Mouse (Mus musculus): ENCODE measurements around the gene Ppp1r12b. TPM values are rescaled to one million over a fixed set of nuclear protein-coding genes. Genes with fewer than 3 reads are reported as not detected.
A peak's percentile ranks its signal among the peaks of the same experiment; 100 is the strongest.

The Ppp1r12b gene
- polyA plus RNA-seq, 1 experiment from 2014 or later = 12.2 TPM

DNA sequence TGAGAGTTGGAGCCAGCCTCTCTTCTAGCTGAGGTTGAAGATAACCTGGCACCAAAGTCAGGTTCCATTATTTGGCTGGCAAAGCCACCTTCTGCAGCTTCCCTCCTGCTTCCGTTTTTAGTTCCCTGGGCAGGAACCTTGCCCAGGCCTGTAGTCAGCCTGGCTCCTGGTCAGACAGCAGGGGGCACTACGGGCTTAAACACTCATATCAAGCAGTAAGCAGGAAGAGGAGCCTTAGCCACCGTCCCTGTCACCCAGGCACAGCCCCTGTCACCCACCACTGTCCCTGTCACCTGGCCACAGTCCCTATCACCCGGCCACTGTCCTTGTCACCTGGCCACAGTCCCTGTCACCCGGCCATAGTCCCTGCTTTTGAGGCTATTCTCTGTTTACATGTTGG lies 230.5 kb downstream of the Ppp1r12b start:
- Histone ChIP-seq H3K27ac (no peak overlapping the region), H3K9ac (no peak overlapping the region), H3K4me3 (replicated peaks) (no peak overlapping the region), H3K4me1 (no peaks in the 10 kb centered on the region), H3K9me3 (no peaks in the 10 kb centered on the region), H3K4me2 (no peak overlapping the region), H3K36me3 (replicated peaks) (no peaks in the 10 kb centered on the region), H3K27me3 (peaks cover 4% of the 10 kb centered on the region; the same call in 1 of the 2 replicates)
- 59% methylated on average over 5 of the region's 5 CpGs for WGBS
- ATAC-seq (ENCODE audit: low FRiP score) = no peak

DNA sequence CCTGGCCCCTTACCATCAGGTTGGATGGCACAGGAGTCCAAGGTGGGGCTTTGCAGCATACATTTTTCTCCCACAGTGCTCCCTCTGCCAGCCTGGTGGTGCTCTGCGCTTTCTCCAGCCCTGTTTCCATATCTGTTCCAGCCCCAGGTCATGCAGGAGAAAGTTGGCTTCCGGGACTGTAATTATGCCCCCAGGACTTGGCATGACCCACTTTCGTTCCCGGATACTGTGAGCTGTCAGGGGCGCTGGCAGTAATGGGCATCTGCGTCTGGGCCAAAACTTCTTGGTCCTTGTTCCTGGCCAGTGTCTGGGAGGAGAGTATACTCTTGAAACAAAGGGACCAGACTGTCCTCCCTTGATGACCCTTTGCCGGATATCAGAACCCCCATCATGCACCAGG lies 232.9 kb downstream of the Ppp1r12b start:
- no peak overlapping the region for H3K9ac ChIP-seq
- peaks cover 6% of the 10 kb centered on the region; the same call in 1 of the 2 replicates for H3K27me3 ChIP-seq
- no peaks in the 10 kb centered on the region for H3K36me3 ChIP-seq (replicated peaks)
- H3K4me1 ChIP-seq = peaks cover 13% of the 10 kb centered on the region
- no peak for ATAC-seq (ENCODE audit: low FRiP score)
- H3K27ac ChIP-seq = no peak overlapping the region
- 94% methylated on average over 7 of the region's 7 CpGs for WGBS
- no peaks in the 10 kb centered on the region for H3K9me3 ChIP-seq
- no peak overlapping the region for H3K4me2 ChIP-seq
- no peak overlapping the region for H3K4me3 ChIP-seq (replicated peaks)

DNA sequence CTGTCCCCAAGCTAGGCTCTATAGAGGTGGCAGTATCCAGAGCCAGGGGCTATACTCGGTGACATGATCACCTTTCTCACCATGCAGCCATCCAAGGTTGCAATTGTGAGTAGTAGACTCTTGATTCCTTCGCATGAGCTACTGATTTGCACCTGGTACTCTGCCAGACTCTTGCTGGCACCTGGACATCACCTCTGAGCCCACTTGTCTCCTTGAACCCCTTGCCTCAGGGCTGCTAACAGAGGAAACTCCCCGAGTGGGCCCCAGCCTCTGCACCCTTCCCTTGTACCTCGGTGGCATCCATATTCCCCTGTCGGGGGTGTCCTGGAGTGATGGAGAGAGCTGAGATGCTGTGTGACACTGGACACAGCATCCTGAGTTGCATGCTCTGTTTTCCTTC lies 234.3 kb downstream of the Ppp1r12b start:
- H3K27me3 ChIP-seq = peaks cover 6% of the 10 kb centered on the region; the same call in 1 of the 2 replicates
- no peak overlapping the region for H3K4me2 ChIP-seq
- H3K9me3 ChIP-seq = no peaks in the 10 kb centered on the region
- no peak overlapping the region for H3K27ac ChIP-seq
- no peak overlapping the region for H3K4me3 ChIP-seq (replicated peaks)
- H3K36me3 ChIP-seq (replicated peaks) = no peaks in the 10 kb centered on the region
- peaks cover 13% of the 10 kb centered on the region for H3K4me1 ChIP-seq
- WGBS = 87% methylated on average over 5 of the region's 5 CpGs
- no peak for ATAC-seq (ENCODE audit: low FRiP score)
- H3K9ac ChIP-seq = no peak overlapping the region

DNA sequence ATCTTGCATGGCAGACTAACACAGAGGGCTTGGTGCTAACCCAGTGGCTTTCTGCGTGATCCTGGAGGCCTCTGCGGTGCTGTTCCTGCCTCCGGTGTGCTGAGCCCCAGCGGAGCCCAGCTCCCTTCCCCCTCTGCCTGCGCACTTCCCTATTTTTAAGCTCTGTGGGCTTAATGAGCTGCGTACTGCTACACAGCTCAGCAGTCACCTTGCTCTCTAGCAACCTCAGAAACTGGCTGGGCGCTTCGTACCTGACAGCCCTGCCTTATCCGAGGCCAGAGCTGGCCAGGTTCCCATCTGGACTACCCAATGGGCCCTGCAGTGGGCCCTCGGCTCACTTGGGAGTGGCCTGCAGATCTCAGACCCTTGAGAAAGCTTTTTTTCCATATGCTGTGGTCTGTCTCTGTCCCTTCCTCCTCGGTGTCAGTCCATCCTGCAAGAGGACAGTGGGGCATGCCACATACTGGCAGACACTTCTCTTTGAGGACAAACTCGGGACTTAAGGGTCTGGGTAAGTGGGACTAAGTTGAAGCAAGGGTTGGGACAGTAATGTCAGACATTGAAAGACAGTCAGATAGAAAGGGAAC lies 235.9 kb downstream of the Ppp1r12b start:
- Histone ChIP-seq H3K27me3 (peaks cover 6% of the 10 kb centered on the region; the same call in 1 of the 2 replicates), H3K4me1 (peaks cover 13% of the 10 kb centered on the region), H3K9ac (no peak overlapping the region), H3K4me3 (replicated peaks) (no peak overlapping the region), H3K4me2 (no peak overlapping the region), H3K9me3 (no peaks in the 10 kb centered on the region), H3K27ac (no peak overlapping the region), H3K36me3 (replicated peaks) (no peaks in the 10 kb centered on the region)
- no peak for ATAC-seq (ENCODE audit: low FRiP score)
- WGBS = 46% methylated on average over 12 of the region's 12 CpGs

DNA sequence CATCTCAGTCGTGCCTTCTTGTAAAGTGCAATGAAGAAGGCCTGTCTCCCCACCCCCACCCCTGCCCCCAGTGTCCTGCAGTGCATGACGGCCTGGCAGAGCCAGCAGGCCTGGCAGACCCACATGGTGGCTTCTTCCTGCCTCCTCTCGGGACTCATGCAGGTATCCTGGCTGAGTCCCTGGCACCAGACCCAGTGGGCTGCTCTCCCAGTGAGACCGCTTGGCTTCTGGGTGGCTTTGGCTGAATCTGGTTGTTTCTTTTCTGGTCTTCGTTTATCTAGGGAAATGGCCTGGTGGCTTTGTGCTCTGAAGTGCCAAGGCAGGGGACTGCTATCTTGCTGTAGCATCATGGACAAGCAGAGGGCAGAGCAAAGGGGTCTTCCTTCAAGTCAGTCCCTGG lies 240.7 kb downstream of the Ppp1r12b start:
- Histone ChIP-seq H3K36me3 (replicated peaks) (no peaks in the 10 kb centered on the region), H3K9ac (no peak overlapping the region), H3K4me1 (peaks cover 42% of the 10 kb centered on the region), H3K4me2 (no peak overlapping the region), H3K9me3 (no peaks in the 10 kb centered on the region), H3K4me3 (replicated peaks) (no peak overlapping the region), H3K27ac (no peak overlapping the region), H3K27me3 (peaks cover 29% of the 10 kb centered on the region)
- no peak for ATAC-seq (ENCODE audit: low FRiP score)
- 84% methylated on average over 5 of the region's 5 CpGs for WGBS

DNA sequence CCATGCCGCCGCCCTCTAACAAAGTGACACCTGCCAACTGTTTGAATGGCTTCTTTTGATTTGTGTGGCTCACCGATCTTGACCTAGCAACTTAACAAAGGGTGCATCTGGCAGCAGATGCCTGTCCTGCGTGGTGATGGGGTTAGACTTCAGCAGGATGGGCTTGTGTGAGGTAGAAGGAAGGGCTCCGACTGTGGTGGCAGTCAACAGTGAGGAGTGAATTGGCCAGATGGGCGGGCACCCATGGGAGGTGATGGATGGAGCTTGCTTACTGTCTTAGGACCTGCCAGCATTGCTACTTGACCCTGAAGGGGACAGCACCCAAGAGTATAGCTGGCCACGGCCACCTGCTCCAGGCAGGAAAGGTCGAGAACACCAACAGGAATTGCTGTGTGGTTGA lies 241.6 kb downstream of the Ppp1r12b start:
- Histone ChIP-seq H3K27me3 (peaks cover 35% of the 10 kb centered on the region), H3K27ac (peak overlapping the region; percentile 71; the same call in 1 of the 2 replicates), H3K4me2 (no peak overlapping the region), H3K9me3 (no peaks in the 10 kb centered on the region), H3K4me1 (peaks cover 43% of the 10 kb centered on the region), H3K9ac (no peak overlapping the region), H3K36me3 (replicated peaks) (no peaks in the 10 kb centered on the region), H3K4me3 (replicated peaks) (no peak overlapping the region)
- no peak for ATAC-seq (ENCODE audit: low FRiP score)
- WGBS = 51% methylated on average over 8 of the region's 8 CpGs

DNA sequence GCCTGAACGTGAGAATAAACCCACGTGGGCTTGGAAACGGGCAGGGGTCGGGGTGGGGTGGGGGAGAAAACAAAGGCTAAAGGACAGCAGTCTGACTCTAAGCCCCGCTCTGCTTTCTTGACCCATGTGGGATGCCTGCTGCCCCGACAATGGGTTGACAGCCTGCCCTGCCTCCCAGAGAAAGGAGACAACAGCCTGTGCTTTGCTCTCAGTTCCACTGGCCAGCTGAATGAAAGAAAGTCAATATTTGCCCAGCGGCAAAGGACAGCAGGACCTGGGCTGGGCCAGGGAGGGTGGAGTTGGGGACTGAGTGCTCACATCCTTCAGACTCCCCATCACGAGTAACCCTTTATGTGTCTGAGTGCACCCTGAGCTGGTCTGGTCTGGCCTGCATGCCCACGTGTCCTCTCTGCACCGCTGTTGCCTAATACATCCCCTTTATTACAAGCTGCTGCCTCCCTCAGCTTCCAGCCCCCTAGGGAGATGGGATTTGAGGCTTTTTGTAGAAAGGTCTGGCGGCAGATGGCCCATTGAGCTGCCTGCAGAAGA lies 242.2 kb downstream of the Ppp1r12b start:
- WGBS = 5% methylated on average over 11 of the region's 11 CpGs
- Histone ChIP-seq H3K4me3 (replicated peaks) (no peak overlapping the region), H3K4me2 (no peak overlapping the region), H3K9ac (no peak overlapping the region), H3K9me3 (no peaks in the 10 kb centered on the region), H3K27ac (peak overlapping the region; percentile 71), H3K4me1 (peaks cover 41% of the 10 kb centered on the region), H3K27me3 (peaks cover 40% of the 10 kb centered on the region), H3K36me3 (replicated peaks) (no peaks in the 10 kb centered on the region)
- ATAC-seq (ENCODE audit: low FRiP score) = peak; percentile 70; the same call in 1 of the 2 replicates

DNA sequence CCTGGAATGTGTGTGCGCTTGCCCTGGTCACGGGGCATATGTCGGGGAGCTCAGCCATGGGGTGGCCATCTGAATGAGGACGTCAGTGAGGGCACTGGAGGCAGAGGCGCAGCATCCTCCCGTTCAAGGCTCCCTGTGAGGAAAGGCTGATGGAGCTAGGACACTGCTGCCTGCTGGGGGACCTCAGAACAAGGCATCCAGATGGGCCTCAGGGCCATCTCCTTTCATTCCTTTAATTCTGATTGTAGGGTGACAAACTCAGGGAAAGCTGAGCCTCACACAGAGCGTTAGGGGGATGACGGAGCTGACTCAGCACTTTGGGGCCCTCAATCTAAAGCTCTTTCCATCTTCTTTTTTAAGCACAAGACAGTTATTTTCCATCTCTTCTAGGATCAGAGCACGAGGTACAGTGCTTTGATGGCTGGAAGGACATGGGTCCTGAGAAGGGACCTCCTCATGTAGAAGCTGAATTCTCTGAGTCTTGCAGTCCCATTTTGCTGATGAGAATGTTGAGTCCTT lies 242.9 kb downstream of the Ppp1r12b start:
- no peak overlapping the region for H3K4me3 ChIP-seq (replicated peaks)
- peaks cover 45% of the 10 kb centered on the region for H3K4me1 ChIP-seq
- H3K27ac ChIP-seq = peak overlapping the region; percentile 71; the same call in 1 of the 2 replicates
- no peak for ATAC-seq (ENCODE audit: low FRiP score)
- no peak overlapping the region for H3K9ac ChIP-seq
- no peaks in the 10 kb centered on the region for H3K36me3 ChIP-seq (replicated peaks)
- no peaks in the 10 kb centered on the region for H3K9me3 ChIP-seq
- no peak overlapping the region for H3K4me2 ChIP-seq
- H3K27me3 ChIP-seq = peaks cover 47% of the 10 kb centered on the region
- 77% methylated on average over 9 of the region's 9 CpGs for WGBS

DNA sequence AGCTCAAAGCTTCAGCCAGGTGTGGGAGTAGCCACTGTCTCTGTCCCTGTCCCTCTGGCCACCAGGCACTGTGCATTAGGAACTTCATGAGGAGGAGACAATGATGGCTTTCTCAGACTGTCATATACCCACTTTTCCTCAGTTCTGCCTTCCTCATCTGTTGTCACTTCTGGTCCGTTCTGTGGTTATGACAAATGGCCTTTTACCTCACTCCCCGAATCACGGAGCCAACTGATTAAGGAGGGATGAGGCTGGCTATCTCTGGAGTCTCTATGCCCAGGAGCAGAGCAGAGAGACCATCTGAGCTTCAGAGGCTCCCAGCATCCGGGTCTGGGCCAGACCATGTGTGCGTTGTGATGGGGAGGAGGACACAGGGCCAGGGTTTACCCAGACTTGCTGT lies 244.1 kb downstream of the Ppp1r12b start:
- Histone ChIP-seq H3K4me1 (peaks cover 45% of the 10 kb centered on the region), H3K4me2 (0 out of 2 replicates have a peak overlapping the region, but pooled peaks have one; percentile 5), H3K4me3 (replicated peaks) (no peak overlapping the region), H3K27me3 (peaks cover 59% of the 10 kb centered on the region), H3K9me3 (no peaks in the 10 kb centered on the region), H3K27ac (no peak overlapping the region), H3K36me3 (replicated peaks) (no peaks in the 10 kb centered on the region), H3K9ac (no peak overlapping the region)
- WGBS = 81% methylated on average over 5 of the region's 5 CpGs
- ATAC-seq (ENCODE audit: low FRiP score) = no peak

DNA sequence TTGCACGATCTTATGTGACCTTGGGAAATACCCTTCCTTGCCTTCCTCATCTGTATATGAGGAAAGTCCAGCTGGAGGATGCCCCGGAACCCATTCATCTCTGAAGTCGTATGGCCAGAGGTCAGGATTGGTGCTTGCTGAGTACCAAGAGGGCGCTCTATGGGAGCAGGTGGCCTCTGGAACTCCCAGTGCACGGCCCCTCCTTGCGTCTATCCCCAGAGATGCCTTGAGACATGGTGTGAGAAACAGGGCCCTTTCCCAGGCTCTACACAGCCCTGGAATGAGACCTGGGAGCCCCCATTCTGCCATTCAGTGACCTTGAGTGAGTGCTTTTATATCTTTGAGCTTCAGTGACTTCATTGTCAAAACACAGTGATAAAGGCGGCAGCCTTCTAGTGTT lies 244.7 kb downstream of the Ppp1r12b start:
- Histone ChIP-seq H3K9me3 (no peaks in the 10 kb centered on the region), H3K27me3 (peaks cover 65% of the 10 kb centered on the region), H3K36me3 (replicated peaks) (no peaks in the 10 kb centered on the region), H3K4me2 (0 out of 2 replicates have a peak overlapping the region, but pooled peaks have one; percentile 5), H3K4me1 (peaks cover 45% of the 10 kb centered on the region), H3K9ac (no peak overlapping the region), H3K4me3 (replicated peaks) (no peak overlapping the region), H3K27ac (no peak overlapping the region)
- no peak for ATAC-seq (ENCODE audit: low FRiP score)
- WGBS = 32% methylated on average over 7 of the region's 7 CpGs

DNA sequence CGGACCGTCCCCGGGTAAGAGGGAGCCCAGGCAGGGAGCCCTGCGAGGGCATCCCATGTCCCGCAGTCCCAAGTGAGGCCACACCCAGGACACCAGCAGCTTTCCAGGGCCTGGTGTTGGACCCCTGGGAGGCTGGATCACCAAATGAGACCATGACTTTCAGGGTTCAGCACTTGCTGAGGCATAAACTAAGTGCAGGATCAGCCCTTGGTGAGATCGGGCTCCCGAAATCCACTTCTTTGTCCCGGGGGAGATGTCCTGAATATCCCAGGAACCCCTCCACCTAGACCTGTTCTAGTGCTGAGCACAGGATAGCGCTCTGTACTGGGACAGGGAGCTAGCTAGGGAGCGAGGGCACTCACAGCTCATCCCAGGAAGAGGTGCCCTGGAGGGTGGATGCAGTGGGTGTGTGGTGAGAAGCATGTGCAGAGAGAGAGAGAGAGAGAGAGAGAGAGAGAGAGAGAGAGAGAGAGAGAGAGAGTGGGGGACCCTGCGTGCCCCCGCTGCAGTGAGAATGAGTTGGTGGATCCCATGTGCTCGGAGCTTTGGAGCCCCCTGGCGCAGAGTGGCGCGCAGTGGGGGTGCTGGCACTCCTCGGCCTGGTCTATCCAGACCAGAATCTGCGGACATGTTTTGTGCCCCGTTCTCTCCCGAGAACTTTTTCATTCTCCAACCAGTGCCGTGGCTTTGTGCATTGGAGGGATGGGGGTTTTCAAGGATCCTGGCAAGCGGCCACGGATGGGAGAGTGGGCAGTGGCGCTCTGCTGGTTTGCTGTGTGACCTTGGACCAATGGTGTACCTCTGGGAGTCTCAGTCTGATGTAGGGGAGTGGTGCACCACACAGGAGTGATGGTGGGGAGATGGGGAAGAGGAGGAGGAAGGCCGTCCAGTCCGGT lies 246.1 kb downstream of the Ppp1r12b start:
- Histone ChIP-seq H3K4me2 (peak overlapping the region; percentile 93), H3K4me1 (peaks cover 45% of the 10 kb centered on the region), H3K4me3 (replicated peaks) (peak overlapping the region; percentile 52), H3K27me3 (peaks cover 79% of the 10 kb centered on the region), H3K9me3 (no peaks in the 10 kb centered on the region), H3K36me3 (replicated peaks) (no peaks in the 10 kb centered on the region), H3K27ac (no peak overlapping the region), H3K9ac (peak overlapping the region; percentile 65)
- no peak; the same call in 1 of the 2 replicates for ATAC-seq (ENCODE audit: low FRiP score)
- 8% methylated on average over 26 of the region's 26 CpGs for WGBS

DNA sequence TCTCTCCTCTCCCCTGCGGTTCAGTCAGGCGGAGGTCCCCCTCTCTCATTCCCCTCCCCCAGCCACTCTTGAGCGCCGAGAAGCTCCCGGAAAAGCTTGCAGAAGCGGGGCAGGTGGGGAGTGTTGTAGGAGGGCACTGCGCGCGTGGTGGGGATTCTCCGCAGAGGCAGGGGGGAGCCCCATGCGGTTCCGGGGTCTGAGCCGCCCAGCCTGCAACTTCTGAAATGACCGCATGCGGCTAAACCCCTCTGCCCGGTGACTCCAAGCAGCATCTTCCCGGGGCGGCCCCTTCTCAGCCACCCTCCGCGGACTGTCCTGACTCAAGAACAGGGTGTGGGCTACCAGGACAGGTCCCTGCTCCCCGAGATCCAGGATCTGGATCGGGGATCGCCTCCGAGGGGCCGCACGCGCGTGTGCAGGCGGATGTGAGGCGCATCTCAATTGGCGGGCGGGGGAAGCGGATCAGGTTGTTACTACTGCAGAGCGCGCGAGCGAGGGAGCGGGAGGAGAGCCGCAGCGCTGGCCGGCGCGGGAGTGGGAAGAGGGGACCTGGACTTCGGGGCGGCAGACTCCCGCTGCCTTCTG lies 246.8 kb downstream of the Ppp1r12b start:
- Histone ChIP-seq H3K4me1 (peaks cover 38% of the 10 kb centered on the region), H3K4me3 (replicated peaks) (peak overlapping the region; percentile 52), H3K36me3 (replicated peaks) (no peaks in the 10 kb centered on the region), H3K27me3 (peaks cover 86% of the 10 kb centered on the region), H3K9me3 (no peaks in the 10 kb centered on the region), H3K27ac (no peak overlapping the region), H3K4me2 (peak overlapping the region; percentile 93), H3K9ac (peak overlapping the region; percentile 65)
- ATAC-seq (ENCODE audit: low FRiP score) = peak; percentile 69
- 1% methylated on average over 46 of the region's 46 CpGs for WGBS
